Mouse (Mus musculus) adrenal gland (tissue): Measurements from ENCODE around the gene Gm10718.
"Not testable (repeated sequence)": the region's sequence is repeated elsewhere in the genome, so short reads cannot be mapped to it uniquely, and the experiment has no call there.

Experiments
- intact Hi-C: fragments of 180-260 bp; cut with DNase I; formaldehyde crosslinking; loops from one replicate; pipeline ENCODE4 v1.15.1; 2025
- long read RNA-seq, 2 experiments: library from polyadenylated mRNA; unstranded; transcript quantifications; one replicate each; pipeline ENCODE4 v2.0.0; 2020; ENCODE audit warnings: borderline replicate concordance in 1 of 2; ENCODE audit not compliant: insufficient replicate concordance in 1 of 2

Gene Gm10718
- long read RNA-seq, experiment 1, partial matches to known transcripts: 0 of 3 reads
- long read RNA-seq, experiment 1, other reads (novel, unspliced or antisense): 3 of 3 reads
- long read RNA-seq, experiment 2, partial matches to known transcripts: 0 of 6 reads
- long read RNA-seq, experiment 2, other reads (novel, unspliced or antisense): 6 of 6 reads

DNA sequence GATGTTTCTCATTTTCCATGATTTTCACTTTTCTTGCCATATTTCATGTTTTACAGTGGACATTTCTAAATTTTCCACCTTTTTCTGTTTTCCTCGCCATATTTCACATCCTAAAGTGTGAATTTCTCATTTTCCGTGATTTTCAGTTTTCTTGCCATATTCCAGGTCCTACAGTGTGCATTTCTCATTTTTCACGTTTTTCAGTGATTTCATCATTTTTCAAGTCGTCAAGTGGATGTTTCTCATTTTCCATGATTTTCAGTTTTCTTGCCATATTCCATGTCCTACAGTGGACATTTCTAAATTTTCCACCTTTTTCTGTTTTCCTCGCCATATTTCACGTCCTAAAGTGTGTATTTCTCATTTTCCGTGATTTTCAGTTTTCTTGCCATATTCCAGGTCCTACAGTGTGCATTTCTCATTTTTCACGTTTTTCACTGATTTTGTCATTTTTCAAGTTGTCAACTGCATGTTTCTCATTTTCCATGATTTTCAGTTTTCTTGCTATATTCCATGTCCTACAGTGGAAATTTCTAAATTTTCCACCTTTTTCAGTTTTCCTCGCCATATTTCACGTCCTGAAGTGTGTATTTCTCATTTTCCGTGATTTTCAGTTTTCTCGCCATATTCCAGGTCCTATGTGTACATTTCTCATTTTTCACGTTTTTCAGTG is at the start of gene Gm10718:
TSS of gene Gm10718 (plus strand) at position 236 of the 673 bp plus-strand sequence.
- intact Hi-C loops: not testable (repeated sequence)

DNA sequence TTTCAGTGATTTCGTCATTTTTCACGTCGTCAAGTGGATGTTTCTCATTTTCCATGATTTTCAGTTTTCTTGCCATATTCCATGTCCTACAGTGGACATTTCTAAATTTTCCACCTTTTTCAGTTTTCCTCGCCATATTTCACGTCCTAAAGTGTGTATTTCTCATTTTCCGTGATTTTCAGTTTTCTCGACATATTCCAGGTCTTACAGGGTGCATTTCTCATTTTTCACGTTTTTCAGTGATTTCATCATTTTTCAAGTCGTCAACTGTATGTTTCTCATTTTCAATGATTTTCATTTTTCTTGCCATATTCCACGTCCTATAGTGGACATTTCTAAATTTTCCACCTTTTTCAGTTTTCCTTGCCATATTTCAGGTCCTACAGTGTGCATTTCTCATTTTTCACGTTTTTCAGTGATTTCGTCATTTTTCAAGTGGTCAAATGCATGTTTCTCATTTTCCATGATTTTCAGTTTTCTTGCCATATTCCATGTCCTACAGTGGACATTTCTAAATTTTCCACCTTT is 22.8 kb upstream of the Gm10718 start, which contains the start of gene Gm10722:
TSS of gene Gm10722 (plus strand) at position 478 of the 528 bp plus-strand sequence.
- intact Hi-C loops: not testable (repeated sequence)

- intact Hi-C loops: not testable (repeated sequence)
Observed at GRCm38 (mm10) chr9:3001006-3001405, 22.3 kb upstream of the Gm10718 start.

- intact Hi-C loops: not testable (repeated sequence)
Observed at GRCm38 (mm10) chr9:3001948-3002659, 21.2 kb upstream of the Gm10718 start.

GRCm38 (mm10) chr9:3002794-3003396 is 20.5 kb upstream of the Gm10718 start, which contains the start of gene Gm11168:
Gene Gm11168, plus strand, starts transcription at chr9:3003346.
- intact Hi-C loops: not testable (repeated sequence)

DNA sequence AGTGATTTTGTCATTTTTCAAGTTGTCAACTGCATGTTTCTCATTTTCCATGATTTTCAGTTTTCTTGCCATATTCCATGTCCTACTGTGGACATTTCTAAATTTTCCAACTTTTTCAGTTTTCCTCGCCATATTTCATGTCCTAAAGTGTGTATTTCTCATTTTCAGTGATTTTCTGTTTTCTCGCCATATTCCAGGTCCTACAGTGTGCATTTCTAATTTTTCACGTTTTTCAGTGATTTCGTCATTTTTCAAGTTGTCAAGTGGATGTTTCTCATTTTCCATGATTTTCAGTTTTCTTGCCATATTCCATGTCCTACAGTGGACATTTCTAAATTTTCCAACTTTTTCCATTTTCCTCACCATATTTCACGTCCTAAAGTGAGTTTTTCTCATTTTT is 17.2 kb upstream of the Gm10718 start:
- intact Hi-C loops: not testable (repeated sequence)

- intact Hi-C loops: not testable (repeated sequence)
Observed at GRCm38 (mm10) chr9:3006636-3007035, 16.7 kb upstream of the Gm10718 start.

DNA sequence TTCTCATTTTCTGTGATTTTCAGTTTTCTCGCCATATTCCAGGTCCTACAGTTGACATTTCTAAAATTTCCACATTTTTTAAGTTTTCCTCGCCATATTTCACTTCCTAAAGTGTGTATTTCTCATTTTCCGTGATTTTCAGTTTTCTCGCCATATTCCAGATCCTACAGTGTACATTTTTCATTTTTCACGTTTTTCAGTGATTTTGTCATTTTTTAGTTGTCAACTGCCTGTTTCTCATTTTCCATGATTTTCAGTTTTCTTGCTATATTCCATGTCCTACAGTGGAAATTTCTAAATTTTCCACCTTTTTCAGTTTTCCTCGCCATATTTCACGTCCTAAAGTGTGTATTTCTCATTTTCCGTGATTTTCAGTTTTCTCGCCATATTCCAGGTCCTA is 16.1 kb upstream of the Gm10718 start:
- intact Hi-C loops: not testable (repeated sequence)

GRCm38 (mm10) chr9:3009331-3009730 is 14.0 kb upstream of the Gm10718 start:
- intact Hi-C loops: not testable (repeated sequence)

DNA sequence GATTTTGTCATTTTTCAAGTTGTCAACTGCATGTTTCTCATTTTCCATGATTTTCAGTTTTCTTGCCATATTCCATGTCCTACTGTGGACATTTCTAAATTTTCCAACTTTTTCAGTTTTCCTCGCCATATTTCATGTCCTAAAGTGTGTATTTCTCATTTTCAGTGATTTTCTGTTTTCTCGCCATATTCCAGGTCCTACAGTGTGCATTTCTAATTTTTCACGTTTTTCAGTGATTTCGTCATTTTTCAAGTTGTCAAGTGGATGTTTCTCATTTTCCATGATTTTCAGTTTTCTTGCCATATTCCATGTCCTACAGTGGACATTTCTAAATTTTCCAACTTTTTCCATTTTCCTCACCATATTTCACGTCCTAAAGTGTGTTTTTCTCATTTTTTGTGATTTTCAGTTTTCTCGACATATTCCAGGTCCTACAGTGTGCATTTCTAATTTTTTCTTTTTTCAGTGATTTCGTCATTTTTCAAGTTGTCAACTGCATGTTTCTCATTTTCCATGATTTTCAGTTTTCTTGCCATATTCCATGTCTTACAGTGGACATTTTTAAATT is 11.2 kb upstream of the Gm10718 start:
- intact Hi-C loops: not testable (repeated sequence)

- intact Hi-C loops: not testable (repeated sequence)
Observed at GRCm38 (mm10) chr9:3012733-3013279, 10.5 kb upstream of the Gm10718 start, which contains the start of gene Gm10721. Gene Gm10721, plus strand, starts transcription at chr9:3013140.

DNA sequence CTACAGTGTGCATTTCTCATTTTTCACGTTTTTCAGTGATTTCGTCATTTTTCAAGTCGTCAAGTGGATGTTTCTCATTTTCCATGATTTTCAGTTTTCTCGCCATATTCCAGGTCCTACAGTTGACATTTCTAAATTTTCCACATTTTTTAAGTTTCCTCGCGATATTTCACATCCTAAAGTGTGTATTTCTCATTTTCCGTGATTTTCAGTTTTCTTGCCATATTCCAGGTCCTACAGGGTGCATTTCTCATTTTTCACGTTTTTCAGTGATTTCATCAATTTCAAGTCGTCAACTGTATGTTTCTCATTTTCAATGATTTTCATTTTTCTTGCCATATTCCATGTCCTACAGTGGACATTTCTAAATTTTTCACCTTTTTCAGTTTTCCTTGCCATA is 8.0 kb upstream of the Gm10718 start, which contains the start of gene Gm10720:
TSS of gene Gm10720 (plus strand) at position 301 of the 400 bp plus-strand sequence.
- intact Hi-C loops: not testable (repeated sequence)

GRCm38 (mm10) chr9:3015896-3016295 is 7.5 kb upstream of the Gm10718 start:
- intact Hi-C loops: not testable (repeated sequence)

GRCm38 (mm10) chr9:3017108-3017507 is 6.2 kb upstream of the Gm10718 start, which contains the start of gene Gm10719:
Gene Gm10719, plus strand, starts transcription at chr9:3017408.
- intact Hi-C loops: not testable (repeated sequence)

DNA sequence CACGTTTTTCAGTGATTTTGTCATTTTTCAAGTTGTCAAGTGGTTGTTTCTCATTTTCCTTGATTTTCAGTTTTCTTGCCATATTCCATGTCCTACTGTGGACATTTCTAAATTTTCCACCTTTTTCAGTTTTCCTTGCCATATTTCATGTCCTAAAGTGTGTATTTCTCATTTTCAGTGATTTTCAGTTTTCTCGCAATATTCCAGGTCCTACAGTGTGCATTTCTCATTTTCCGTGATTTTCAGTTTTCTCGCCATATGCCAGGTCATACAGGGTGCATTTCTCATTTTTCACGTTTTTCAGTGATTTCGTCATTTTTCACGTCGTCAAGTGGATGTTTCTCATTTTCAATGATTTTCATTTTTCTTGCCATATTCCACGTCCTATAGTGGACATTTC is 4.4 kb upstream of the Gm10718 start:
- intact Hi-C loops: not testable (repeated sequence)

DNA sequence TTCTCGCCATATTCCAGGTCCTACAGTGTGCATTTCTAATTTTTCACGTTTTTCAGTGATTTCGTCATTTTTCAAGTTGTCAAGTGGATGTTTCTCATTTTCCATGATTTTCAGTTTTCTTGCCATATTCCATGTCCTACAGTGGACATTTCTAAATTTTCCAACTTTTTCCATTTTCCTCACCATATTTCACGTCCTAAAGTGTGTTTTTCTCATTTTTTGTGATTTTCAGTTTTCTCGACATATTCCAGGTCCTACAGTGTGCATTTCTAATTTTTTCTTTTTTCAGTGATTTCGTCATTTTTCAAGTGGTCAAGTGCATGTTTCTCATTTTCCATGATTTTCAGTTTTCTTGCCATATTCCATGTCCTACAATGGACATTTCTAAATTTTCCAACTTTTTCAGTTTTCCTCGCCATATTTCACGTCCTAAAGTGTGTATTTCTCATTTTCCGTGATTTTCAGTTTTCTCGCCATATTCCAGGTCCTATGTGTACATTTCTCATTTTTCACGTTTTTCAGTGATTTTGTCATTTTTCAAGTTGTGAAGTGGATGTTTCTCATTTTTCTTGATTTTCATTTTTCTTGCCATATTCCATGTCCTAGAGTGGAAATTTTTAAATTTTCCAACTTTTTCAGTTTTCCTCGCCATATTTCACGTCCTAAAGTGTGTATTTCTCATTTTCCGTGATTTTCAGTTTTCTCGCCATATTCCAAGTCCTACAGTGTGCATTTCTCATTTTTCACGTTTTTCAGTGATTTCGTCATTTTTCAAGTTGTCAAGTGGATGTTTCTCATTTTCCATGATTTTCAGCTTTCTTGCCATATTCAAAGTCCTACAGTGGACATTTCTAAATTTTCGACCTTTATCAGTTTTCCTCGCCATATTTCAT is 3.3 kb upstream of the Gm10718 start:
- intact Hi-C loops: not testable (repeated sequence)

DNA sequence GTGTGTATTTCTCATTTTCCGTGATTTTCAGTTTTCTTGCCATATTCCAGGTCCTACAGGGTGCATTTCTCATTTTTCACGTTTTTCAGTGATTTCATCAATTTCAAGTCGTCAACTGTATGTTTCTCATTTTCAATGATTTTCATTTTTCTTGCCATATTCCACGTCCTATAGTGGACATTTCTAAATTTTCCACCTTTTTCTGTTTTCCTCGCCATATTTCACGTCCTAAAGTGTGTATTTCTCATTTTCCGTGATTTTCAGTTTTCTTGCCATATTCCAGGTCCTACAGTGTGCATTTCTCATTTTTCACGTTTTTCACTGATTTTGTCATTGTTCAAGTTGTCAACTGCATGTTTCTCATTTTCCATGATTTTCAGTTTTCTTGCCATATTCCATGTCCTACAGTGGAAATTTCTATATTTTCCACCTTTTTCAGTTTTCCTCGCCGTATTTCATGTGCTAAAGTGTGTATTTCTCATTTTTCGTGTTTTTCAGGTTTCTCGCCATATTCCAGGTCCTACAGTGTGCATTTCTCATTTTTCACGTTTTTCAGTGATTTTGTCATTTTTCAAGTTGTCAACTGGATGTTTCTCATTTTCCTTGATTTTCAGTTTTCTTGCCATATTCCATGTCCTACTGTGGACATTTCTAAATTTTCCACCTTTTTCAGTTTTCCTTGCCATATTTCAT is 885 bp upstream of the Gm10718 start:
- intact Hi-C loops: not testable (repeated sequence)

GRCm38 (mm10) chr9:3023985-3024648 is 770 bp downstream of the Gm10718 start:
- intact Hi-C loops: not testable (repeated sequence)
